Mouse (Mus musculus) myocyte (in vitro differentiated cells): ENCODE measurements around the gene Pxmp4. TPM values are rescaled to one million over a fixed set of nuclear protein-coding genes. Genes with fewer than 3 reads are reported as not detected.
A peak's percentile ranks its signal among the peaks of the same experiment; 100 is the strongest.

Source experiments
- H3K27me3 ChIP-seq: one replicate; pipeline ENCODE4 v1.6.1; 2011; ENCODE audit not compliant: control insufficient read depth, insufficient read depth, insufficient read length
- H3K36me3 ChIP-seq: one replicate; pipeline ENCODE4 v1.6.1; 2011; ENCODE audit not compliant: control insufficient read depth, insufficient read depth
- H3K4me2 ChIP-seq: one replicate; pipeline ENCODE4 v1.6.1; 2011; ENCODE audit warnings: low read depth, control low read depth
- H3K4me3 ChIP-seq: one replicate; pipeline ENCODE4 v1.5.1; 2011; ENCODE audit warnings: mild to moderate bottlenecking, control low read depth, moderate library complexity
- H3K79me2 ChIP-seq: one replicate; pipeline ENCODE4 v1.6.1; 2011; ENCODE audit not compliant: control insufficient read depth, insufficient read depth
- H3ac ChIP-seq: one replicate; pipeline ENCODE4 v1.6.1; 2011; ENCODE audit not compliant: control insufficient read depth, insufficient read length
- CEBPB ChIP-seq: IDR thresholded peaks from 2 replicates; pipeline ENCODE4 v1.6.1; 2011; ENCODE audit warnings: mild to moderate bottlenecking, moderate library complexity; ENCODE audit not compliant: poor library complexity, insufficient read depth, severe bottlenecking
- E2F4 ChIP-seq: IDR thresholded peaks from one replicate; pipeline ENCODE4 v1.6.1; 2011; ENCODE audit warnings: mild to moderate bottlenecking, control low read depth, moderate library complexity; ENCODE audit not compliant: insufficient read depth
- MAX ChIP-seq: IDR thresholded peaks from one replicate; pipeline ENCODE4 v1.6.1; 2011; ENCODE audit warnings: low read depth, mild to moderate bottlenecking, control low read depth
- MYOD1 ChIP-seq, 3 experiments: IDR thresholded peaks; one replicate each; pipeline ENCODE4 v1.6.1; 2011; ENCODE audit warnings: control low read depth in 2 of 3, low read depth in 2 of 3, mild to moderate bottlenecking in 2 of 3, moderate library complexity in 1 of 3; ENCODE audit not compliant: insufficient read length in 2 of 3, control insufficient read depth in 1 of 3
- MYOG ChIP-seq, 3 experiments: IDR thresholded peaks; one replicate each; pipeline ENCODE4 v1.6.1; 2011; ENCODE audit warnings: control low read depth in 2 of 3, low read depth in 2 of 3, mild to moderate bottlenecking in 2 of 3; ENCODE audit not compliant: insufficient read length in 2 of 3, control insufficient read depth in 1 of 3, insufficient read depth in 1 of 3
- POLR2A ChIP-seq: IDR thresholded peaks from one replicate; pipeline ENCODE4 v1.6.1; 2011; ENCODE audit warnings: low read depth, mild to moderate bottlenecking, control low read depth, moderate library complexity; ENCODE audit not compliant: insufficient read length
- POLR2AphosphoS2 ChIP-seq: IDR thresholded peaks from one replicate; pipeline ENCODE4 v1.6.1; 2011; ENCODE audit warnings: low read depth, control low read depth; ENCODE audit not compliant: insufficient read length
- REST ChIP-seq: IDR thresholded peaks from one replicate; pipeline ENCODE4 v1.6.1; 2011; ENCODE audit warnings: mild to moderate bottlenecking, control low read depth, moderate library complexity; ENCODE audit not compliant: insufficient read depth, insufficient read length
- SRF ChIP-seq: IDR thresholded peaks from one replicate; pipeline ENCODE4 v1.6.1; 2011; ENCODE audit warnings: low read depth; ENCODE audit not compliant: control insufficient read depth, insufficient read length
- TCF12 ChIP-seq: IDR thresholded peaks from one replicate; pipeline ENCODE4 v1.6.1; 2011; ENCODE audit warnings: mild to moderate bottlenecking, control low read depth; ENCODE audit not compliant: poor library complexity, insufficient read depth, severe bottlenecking
- TCF3 ChIP-seq: IDR thresholded peaks from one replicate; pipeline ENCODE4 v1.6.1; 2011; ENCODE audit warnings: low read depth, control low read depth; ENCODE audit not compliant: insufficient read length
- USF1 ChIP-seq: IDR thresholded peaks from one replicate; pipeline ENCODE4 v1.6.1; 2011; ENCODE audit warnings: low read depth, mild to moderate bottlenecking, control low read depth, moderate library complexity
- polyA plus RNA-seq: library from polyadenylated mRNA; unstranded; fragments of >200 nt; fragmentation: generic; extraction: Trizol; gene quantifications from one replicate; pipeline ENCODE4 v1.2.1, GENCODE M21; 2012; ENCODE audit warnings: missing spikeins

The Pxmp4 gene
- polyA plus RNA-seq, 1 experiment = 12.5 TPM

DNA sequence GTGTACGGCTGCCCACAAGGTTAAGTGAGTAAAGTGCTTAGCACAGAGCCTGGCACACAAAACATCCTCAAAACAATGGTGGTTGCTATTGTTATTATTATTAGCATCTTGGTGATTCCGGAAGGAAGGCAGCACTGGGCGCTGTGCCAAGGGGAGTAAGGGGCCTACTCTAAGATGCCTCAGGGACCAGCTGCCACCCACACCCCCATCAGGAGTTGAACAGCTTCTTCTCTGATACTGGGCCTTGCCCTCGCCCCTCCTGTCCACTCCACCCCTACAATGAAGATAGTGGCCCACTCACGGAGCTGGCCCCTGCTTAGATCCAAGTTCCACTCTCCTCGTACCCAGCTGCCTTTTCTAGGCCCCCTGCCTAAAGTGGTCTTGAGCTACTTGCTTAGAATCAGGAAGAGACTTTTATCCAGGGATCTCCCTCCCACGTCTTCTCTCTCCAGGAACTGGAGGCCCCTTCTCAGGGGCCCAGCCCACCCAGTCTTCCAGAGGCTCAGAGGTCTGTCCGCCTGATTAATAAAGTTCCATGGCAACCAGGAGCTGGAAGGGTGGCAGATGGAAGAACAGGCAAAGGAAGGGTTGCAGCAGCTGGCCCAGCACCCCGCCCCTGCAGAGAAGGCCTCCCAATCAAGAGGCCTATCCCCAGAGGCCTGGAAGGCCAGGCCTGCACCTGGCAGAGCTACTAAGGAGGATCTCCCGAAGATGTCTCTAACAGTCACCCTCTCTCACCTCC is 35.0 kb downstream of the Pxmp4 start:
- H3K4me2 ChIP-seq = peak overlapping the region; percentile 84
- peak overlapping the region; percentile 49 for H3K4me3 ChIP-seq
- no peaks in the 10 kb centered on the region for H3K27me3 ChIP-seq
- H3K36me3 ChIP-seq = no peaks in the 10 kb centered on the region
- TF ChIP-seq POLR2A (no peak), MYOD1 (IDR thresholded peaks at IDR 0.05; ENCODE audit: control insufficient read depth in 1 of 3, insufficient read length in 2 of 3, low read depth in 2 of 3) (peak in 2 of 3 experiments; percentile 42 to 70), MYOG (IDR thresholded peaks at IDR 0.05; ENCODE audit: control insufficient read depth in 1 of 3, insufficient read depth in 1 of 3, insufficient read length in 2 of 3, low read depth in 2 of 3) (peak in 2 of 3 experiments; percentile 24 to 48), E2F4 (no peak), MAX (no peak), TCF3 (no peak), SRF (no peak)
- peak overlapping the region; percentile 25 for H3ac ChIP-seq
- H3K79me2 ChIP-seq = peaks cover 15% of the 10 kb centered on the region

DNA sequence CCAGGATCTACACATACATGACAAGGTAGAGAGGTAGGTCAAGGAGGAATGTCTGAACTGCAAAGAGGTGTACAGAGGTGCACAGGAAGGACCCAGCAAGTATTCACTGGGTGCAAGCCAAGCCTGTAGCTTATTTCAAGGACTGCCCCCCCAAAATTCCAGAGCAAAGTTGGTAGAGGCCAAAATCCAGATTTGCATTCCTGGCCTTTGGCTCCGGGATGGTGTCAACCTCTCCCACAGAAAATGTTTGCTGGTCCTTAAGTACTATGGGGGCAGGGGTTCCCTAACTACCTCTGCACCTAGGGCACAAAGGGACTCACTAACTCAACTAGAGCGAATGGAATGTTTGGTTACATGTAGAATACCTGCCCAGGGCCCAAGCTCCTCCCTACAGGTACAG is 35.7 kb downstream of the Pxmp4 start:
- peak overlapping the region; percentile 49 for H3K4me3 ChIP-seq
- peaks cover 5% of the 10 kb centered on the region for H3K36me3 ChIP-seq
- peak overlapping the region; percentile 84 for H3K4me2 ChIP-seq
- H3K79me2 ChIP-seq = peaks cover 15% of the 10 kb centered on the region
- TF ChIP-seq USF1 (no peak), TCF12 (no peak), POLR2AphosphoS2 (no peak)
- H3ac ChIP-seq = no peak overlapping the region
- no peaks in the 10 kb centered on the region for H3K27me3 ChIP-seq

GRCm38 (mm10) chr2:154566641-154567040 is 36.9 kb downstream of the Pxmp4 start:
- Histone ChIP-seq H3K79me2 (peaks cover 15% of the 10 kb centered on the region), H3ac (no peak overlapping the region), H3K4me2 (peak overlapping the region; percentile 12), H3K4me3 (no peak overlapping the region), H3K27me3 (no peaks in the 10 kb centered on the region), H3K36me3 (peaks cover 5% of the 10 kb centered on the region)
- no peak for TF ChIP-seq TCF12
- TF ChIP-seq POLR2A = no peak
- TF ChIP-seq TCF3 = no peak
- TF ChIP-seq SRF = no peak
- TF ChIP-seq USF1 = no peak
- no peak for TF ChIP-seq CEBPB
- no peak for TF ChIP-seq REST
- TF ChIP-seq POLR2AphosphoS2 = no peak
- TF ChIP-seq MAX = no peak
- TF ChIP-seq MYOG (IDR thresholded peaks at IDR 0.05; ENCODE audit: control insufficient read depth in 1 of 3, insufficient read depth in 1 of 3, insufficient read length in 2 of 3, low read depth in 2 of 3) = no peak
- TF ChIP-seq E2F4 = no peak
- TF ChIP-seq MYOD1 (IDR thresholded peaks at IDR 0.05; ENCODE audit: control insufficient read depth in 1 of 3, insufficient read length in 2 of 3, low read depth in 2 of 3) = no peak

GRCm38 (mm10) chr2:154565562-154565961 is 37.9 kb downstream of the Pxmp4 start:
- Histone ChIP-seq H3K4me2 (peak overlapping the region; percentile 27), H3K27me3 (no peaks in the 10 kb centered on the region), H3K36me3 (peaks cover 5% of the 10 kb centered on the region), H3K4me3 (no peak overlapping the region), H3K79me2 (peaks cover 15% of the 10 kb centered on the region), H3ac (no peak overlapping the region)
- TF ChIP-seq USF1 (no peak), TCF3 (peak; percentile 80), SRF (no peak), MYOG (IDR thresholded peaks at IDR 0.05; ENCODE audit: control insufficient read depth in 1 of 3, insufficient read depth in 1 of 3, insufficient read length in 2 of 3, low read depth in 2 of 3) (peak; percentile 81 to 99 (median 84)), MYOD1 (IDR thresholded peaks at IDR 0.05; ENCODE audit: control insufficient read depth in 1 of 3, insufficient read length in 2 of 3, low read depth in 2 of 3) (peak in 2 of 3 experiments; percentile 93 to 99), TCF12 (peak; percentile 91)

- Histone ChIP-seq H3K27me3 (no peaks in the 10 kb centered on the region), H3ac (no peak overlapping the region), H3K4me2 (no peak overlapping the region), H3K79me2 (peaks cover 15% of the 10 kb centered on the region), H3K36me3 (peaks cover 5% of the 10 kb centered on the region), H3K4me3 (no peak overlapping the region)
- TF ChIP-seq SRF (no peak), E2F4 (no peak), TCF12 (no peak), CEBPB (no peak), MAX (no peak), POLR2AphosphoS2 (no peak), POLR2A (no peak), USF1 (no peak), REST (no peak), MYOD1 (IDR thresholded peaks at IDR 0.05; ENCODE audit: control insufficient read depth in 1 of 3, insufficient read length in 2 of 3, low read depth in 2 of 3) (no peak), TCF3 (no peak), MYOG (IDR thresholded peaks at IDR 0.05; ENCODE audit: control insufficient read depth in 1 of 3, insufficient read depth in 1 of 3, insufficient read length in 2 of 3, low read depth in 2 of 3) (no peak)
Measured at GRCm38 (mm10) chr2:154563612-154564170, 39.8 kb downstream of the Pxmp4 start.
